16 mouse cellular contexts compared by ENCODE assay signal in the genomic region with DNA sequence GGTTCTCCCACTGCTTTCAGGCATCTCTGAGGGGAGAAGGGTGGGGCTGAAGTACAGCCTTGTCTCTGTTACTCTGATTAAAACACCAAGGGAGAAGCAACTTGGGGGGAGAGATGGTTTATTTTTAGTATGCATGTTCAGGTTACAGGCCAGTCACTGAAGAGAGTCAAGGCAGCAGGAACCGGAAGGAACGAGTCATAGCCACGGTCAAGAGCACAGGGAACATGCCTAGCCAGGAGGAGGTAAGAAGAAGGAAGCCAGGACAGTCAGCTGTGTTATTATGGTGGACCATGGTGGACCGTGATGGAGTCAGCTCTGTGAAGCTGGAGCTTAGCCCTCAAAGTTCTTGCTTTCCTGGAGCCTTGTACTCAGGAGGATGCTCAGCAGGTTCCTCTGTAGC.
"Had no signal": no experiment of that assay in that cellular context is flagged by ENCODE, and none has a peak within 500 bp of the region (broad histone marks: within the 10 kb centered on the region; RNA-seq: fewer than 3 reads in every experiment).

No protein-coding gene starts in this region.

- H3K4me1 ChIP-seq: liver, embryonic 13.5 days; lung, embryonic 15.5 days; megakaryocyte, embryonic 14.5 days; midbrain, embryonic 15.5 days; stomach, embryonic 15.5 days had no signal

- H3K27me3 ChIP-seq: limb, embryonic 12.5 days; liver, embryonic 13.5 days; lung, embryonic 15.5 days; megakaryocyte, embryonic 14.5 days; midbrain, embryonic 15.5 days; stomach, embryonic 15.5 days had no signal

- H3K9me3 ChIP-seq: limb, embryonic 12.5 days; liver, embryonic 13.5 days; lung, embryonic 15.5 days; megakaryocyte, embryonic 14.5 days; midbrain, embryonic 15.5 days; stomach, embryonic 15.5 days had no signal

- DNase-seq: kidney, postnatal 10 days; kidney, postnatal 4 days; liver; liver, embryonic 13.5 days; liver, postnatal 0 days; lung, postnatal 14 days; thymus, adult 2 months; thymus, postnatal 4 days had no signal

- ATAC-seq: liver, postnatal 0 days; midbrain, embryonic 15.5 days had no signal

- H3K4me3 ChIP-seq: limb, embryonic 12.5 days; liver, embryonic 13.5 days; lung, embryonic 15.5 days; megakaryocyte, embryonic 14.5 days; midbrain, embryonic 15.5 days; stomach, embryonic 15.5 days had no signal

- H3K4me2 ChIP-seq: limb, embryonic 12.5 days; liver, embryonic 13.5 days; midbrain, embryonic 11.5 days; stomach, embryonic 15.5 days had no signal

- H3K27ac ChIP-seq: layer of hippocampus, adult 2 months; limb, embryonic 12.5 days; liver, embryonic 13.5 days; lung, embryonic 15.5 days; macrophage; midbrain, embryonic 15.5 days; stomach, embryonic 15.5 days had no signal

- H3K9ac ChIP-seq: limb, embryonic 12.5 days; liver, embryonic 13.5 days; liver, postnatal 0 days; lung, embryonic 15.5 days; midbrain, embryonic 15.5 days; stomach, embryonic 15.5 days had no signal

- H3K36me3 ChIP-seq: limb, embryonic 12.5 days; liver, embryonic 13.5 days; lung, embryonic 15.5 days; midbrain, embryonic 15.5 days; stomach, embryonic 15.5 days had no signal
